Mouse (Mus musculus) liver (tissue): ENCODE data around the gene Hnrnpll.

Experiments used
- DNase-seq: peaks from one replicate; pipeline ENCODE4 v3.0.0-alpha.2; 2020; ENCODE audit warnings: mixed read lengths

Hnrnpll gene

GRCm38 (mm10) chr17:79995091-79995691 is 66.9 kb downstream of the Hnrnpll start:
- no peak for DNase-seq

DNA sequence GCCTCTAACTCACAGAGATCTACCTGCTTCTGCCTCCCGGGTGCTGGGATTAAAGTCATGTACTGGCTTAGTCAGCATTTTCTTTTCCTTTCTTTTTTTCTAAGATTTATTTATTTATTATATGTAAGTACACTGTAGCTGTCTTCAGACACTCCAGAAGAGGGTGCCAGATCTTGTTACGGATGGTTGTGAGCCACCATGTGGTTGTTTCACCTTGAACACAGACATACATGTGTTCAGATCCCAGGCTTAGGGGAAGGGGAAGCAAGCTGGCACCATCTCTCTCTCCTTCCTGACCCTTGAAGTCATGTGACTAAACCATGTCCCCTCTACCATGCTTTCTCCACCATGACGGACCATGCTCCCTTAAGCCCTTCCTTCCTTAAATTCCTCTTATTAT is 70.0 kb downstream of the Hnrnpll start:
- no peak for DNase-seq

DNA sequence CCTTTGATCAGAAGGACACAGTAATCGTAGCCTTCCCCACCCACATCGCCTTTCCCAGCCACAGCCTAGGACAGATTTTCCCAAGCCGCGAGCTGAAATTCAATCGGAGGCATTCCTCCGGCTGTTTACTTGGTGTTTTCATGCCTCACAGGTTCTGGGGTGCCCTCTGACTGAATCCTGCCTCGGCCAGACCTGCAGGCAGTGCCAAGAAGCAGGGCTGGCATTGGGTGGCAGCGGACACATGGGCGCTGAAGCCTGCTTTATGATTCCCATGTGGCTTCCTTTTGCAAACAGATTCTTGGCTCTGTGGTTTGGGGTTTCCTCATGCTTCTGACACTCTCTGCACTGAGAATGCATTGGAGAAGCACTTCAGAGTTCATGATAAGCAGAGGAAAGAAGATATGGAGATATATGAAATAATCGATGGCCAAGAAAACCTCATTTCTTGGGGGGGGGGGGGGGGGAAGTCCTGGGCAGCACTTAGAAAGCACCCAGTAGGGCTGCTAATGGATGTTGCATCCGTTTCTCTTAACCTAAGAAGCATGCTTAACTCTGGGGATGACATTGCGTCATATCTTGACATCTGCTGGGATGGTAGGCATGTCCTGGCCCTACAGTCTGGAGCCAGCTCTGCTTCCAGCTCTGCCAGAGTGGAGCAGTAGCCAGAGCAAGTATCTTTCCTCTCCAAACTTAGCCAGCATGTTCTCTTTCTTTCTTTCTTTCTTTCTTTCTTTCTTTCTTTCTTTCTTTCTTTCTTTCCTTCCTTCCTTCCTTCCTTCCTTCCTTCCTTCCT is 70.8 kb downstream of the Hnrnpll start:
- DNase-seq: no peak

DNA sequence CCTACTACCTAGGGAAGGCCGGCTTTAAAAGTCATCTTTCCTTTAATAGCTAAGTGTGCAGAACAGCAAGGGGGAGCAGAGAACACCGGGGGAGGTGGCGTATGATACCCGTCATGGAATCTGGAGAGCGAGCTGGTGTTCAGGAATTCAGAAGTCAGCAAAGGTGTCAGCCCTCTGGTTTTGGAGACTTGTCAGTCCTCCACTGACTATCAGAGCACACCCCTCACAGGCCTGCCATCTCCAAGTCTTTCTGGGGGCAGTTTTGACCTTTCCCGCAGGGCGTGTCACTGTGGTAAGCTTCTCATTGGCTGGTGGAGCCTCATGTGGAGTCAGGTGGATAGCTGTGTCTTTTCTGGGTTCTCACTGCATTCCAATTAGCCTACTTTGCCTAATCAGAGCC is 72.0 kb downstream of the Hnrnpll start:
- no peak for DNase-seq

DNA sequence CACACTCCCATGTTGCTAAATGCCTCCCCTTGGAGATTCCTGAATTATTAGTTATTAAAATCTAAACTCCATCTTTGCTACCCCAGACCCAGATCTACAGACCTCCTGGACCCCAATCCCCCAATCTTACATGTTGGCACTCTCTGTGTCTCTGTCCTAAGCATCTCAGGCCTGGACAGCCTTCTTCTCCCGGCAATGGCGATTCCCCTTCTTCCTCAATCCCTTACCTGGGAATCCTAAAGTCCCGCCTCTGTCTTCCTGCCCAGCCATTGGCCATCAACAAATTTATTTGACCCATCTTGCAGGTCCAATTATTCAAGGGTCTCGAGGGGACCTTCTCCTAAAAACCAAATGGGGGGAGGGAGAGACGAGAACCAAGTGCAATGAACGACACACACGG is 77.7 kb downstream of the Hnrnpll start:
- no peak for DNase-seq

- DNase-seq: no peak
Measured at GRCm38 (mm10) chr17:79982955-79983529, 79.1 kb downstream of the Hnrnpll start.

DNA sequence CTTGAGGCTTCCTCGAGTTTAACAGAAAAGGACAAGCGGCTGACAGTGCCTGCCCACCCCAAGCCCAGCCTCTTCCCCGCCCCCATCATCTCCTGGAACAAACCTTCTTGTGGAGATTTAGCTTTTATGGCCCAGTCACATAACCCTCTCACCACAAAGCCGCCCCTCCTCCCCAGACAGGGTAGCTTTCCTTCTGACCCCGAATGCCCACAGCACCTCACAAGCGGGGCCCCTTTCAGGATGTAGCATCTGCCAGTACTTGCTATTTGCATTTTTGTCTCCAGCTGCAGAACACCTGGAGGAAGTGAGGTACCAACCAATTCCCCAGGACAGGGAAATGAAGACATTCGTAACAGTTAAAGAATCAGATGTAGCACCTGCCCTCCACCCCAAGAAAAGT is 79.6 kb downstream of the Hnrnpll start:
- no peak for DNase-seq

DNA sequence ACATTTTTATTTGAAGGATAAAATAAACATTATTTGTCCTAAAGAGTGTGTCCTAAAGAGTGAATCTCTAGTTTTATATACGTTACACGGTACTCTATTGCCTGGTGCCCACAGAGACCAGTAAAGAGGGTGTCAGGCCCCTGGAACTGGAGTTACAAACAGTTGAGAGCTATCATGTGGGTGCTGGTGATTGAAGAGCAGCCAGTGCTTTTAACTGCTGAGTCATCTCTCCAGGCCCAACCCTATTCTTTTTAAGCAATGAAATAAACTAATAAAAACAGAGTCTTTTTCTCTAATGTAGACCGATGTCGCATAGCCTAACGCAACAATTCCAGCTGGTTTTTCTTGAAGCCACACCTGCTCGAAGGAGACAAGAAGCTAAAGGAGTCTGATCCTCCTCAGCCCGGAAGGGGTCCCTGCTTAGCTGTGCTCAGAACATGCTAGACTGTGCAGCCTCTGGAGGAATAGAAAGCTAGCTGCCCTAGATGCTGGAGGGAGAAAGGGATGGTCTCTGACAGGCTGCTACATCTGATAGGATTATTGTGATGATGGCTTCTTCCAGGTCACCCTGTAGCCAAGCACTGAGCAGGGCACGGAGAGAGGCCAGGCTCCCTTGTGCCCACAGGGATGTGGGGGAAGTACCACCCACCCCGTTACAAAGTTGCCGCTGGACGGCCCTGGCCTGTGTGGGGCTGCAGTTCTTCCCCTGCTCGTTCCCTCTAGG is 80.2 kb downstream of the Hnrnpll start:
- no peak for DNase-seq

DNA sequence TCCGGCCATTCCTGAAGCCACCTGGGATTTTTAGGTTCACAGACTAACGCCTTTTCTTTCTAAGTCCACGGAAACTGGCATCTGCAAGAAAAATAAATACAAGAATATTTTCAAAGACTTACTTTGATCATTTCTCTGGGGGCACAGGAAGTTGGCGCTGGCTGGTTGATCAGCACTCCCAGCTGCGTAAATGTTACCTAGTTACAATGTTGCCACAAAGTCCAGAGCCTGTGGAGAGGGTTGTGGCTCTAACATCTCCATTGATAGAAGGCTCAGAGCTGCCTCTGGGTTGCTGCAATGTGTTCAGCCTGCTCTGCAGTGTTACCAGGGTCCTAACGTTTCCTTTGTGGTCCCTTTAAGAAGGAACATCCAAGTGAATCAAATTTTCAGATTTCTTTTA is 80.8 kb downstream of the Hnrnpll start:
- no peak for DNase-seq

GRCm38 (mm10) chr17:79980421-79981120 is 81.6 kb downstream of the Hnrnpll start:
- no peak for DNase-seq
